Mouse (Mus musculus): ENCODE data around the gene Capn5.
A peak's percentile ranks its signal among the peaks of the same experiment; 100 is the strongest.

Gene Capn5

DNA sequence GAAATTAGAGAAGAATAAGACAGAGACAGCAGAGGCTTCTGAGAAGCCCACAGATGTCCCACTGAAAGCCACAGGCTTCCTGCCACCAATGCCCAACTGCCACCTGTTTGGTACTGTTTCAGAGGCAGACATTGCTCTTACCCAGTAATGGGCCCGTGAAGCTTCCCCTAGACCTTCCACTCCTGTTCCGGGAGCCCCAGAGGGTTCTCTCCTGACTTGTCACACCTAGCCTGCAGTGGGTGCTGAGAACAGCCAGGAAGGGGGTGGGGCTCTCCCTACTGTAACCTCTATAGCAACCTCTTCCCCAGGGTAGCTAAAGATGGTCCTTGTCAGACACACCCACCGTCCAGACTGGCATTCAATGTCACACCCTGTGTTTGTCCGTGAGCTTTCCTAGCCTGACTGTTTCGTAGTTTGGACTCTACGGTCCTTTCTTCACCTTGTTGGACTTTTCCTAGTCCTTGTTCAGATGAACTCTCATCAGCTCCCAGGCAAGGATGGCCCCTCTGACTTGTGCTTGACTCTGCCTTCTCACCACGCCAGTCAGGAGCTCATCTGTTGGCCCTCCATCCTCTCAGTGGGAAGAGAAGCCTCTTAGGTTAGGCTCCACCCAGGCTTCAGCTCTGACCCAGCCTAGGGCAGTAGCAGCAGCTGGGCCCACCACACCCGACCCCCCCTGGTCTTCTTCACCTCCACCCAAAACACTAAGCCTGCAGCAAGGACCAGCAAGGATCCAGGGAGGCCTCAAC is 1.6 kb downstream of the Capn5 start:
- DNase-seq (ENCODE audit: low read depth) = no peak

GRCm38 (mm10) chr7:98174883-98175755 is 3.0 kb downstream of the Capn5 start:
- DNase-seq (ENCODE audit: low read depth) = no peak

DNA sequence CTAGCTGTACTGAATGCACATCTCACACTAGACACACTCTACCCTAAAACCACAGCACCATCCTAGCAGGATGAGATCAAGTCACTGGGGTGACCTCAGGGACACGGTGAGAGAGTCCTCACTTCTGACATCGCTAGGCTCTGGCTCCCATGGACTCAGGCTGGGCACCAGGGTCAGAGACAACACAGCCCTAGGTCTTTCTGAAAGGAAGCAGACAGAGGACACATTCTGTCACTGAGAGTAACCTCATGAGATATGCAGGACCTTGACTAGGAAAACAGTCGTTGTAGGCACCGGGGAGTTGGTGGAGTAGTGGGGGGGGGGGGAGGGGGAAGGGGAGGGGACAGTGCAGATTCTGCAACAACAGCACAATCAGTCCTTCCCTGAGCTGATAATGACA is 4.7 kb downstream of the Capn5 start:
- no peak for DNase-seq (ENCODE audit: low read depth)

- DNase-seq (ENCODE audit: low read depth) = no peak
These were observed 5.4 kb downstream of the Capn5 start for GRCm38 (mm10) chr7:98172661-98173060.

GRCm38 (mm10) chr7:98171141-98172073 is 6.7 kb downstream of the Capn5 start:
- DNase-seq (ENCODE audit: low read depth) = peak; percentile 52

GRCm38 (mm10) chr7:98164999-98165528 is 13.0 kb downstream of the Capn5 start:
- DNase-seq (ENCODE audit: low read depth) = no peak

- no peak for DNase-seq (ENCODE audit: low read depth)
These were observed 13.6 kb downstream of the Capn5 start for GRCm38 (mm10) chr7:98164382-98164998.

- no peak for DNase-seq (ENCODE audit: low read depth)
These were observed 14.4 kb downstream of the Capn5 start for GRCm38 (mm10) chr7:98163700-98164099.

GRCm38 (mm10) chr7:98162239-98162638 is 15.8 kb downstream of the Capn5 start:
- DNase-seq (ENCODE audit: low read depth) = no peak

DNA sequence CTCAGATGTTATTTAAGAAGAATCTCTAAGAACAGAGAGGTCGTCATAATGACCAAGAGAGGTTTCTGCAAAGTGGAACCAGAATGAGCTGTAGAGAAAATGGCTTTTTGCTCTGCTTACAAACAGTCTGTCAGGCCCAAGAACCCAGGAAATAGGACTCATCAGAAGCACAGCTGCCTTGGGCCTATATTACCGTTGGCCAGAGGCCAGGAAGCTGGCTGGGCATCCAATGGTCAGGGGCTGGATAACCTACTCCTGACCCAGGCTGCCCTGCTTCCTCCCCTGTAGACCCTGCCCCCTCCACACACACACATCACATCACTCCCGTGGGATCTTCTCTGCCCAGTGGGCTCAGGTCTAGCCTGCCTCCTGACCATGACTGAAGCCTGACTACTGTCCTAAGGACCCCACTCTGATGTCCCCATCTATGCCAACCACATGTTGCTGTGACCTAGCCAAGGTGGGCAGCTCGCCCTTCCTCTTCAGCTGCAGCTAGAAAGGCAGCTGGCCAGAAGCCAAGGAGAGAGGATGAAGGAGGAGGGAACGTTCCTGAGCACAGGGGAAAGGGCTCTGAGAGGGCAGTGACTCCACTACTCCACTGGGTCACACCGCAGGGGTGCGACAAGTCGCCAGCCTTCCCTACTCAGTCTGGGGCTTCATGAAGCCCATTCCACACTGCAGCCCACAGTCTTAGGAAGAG is 17.9 kb downstream of the Capn5 start:
- no peak for DNase-seq (ENCODE audit: low read depth)

GRCm38 (mm10) chr7:98158481-98158880 is 19.6 kb downstream of the Capn5 start:
- DNase-seq (ENCODE audit: low read depth) = no peak

DNA sequence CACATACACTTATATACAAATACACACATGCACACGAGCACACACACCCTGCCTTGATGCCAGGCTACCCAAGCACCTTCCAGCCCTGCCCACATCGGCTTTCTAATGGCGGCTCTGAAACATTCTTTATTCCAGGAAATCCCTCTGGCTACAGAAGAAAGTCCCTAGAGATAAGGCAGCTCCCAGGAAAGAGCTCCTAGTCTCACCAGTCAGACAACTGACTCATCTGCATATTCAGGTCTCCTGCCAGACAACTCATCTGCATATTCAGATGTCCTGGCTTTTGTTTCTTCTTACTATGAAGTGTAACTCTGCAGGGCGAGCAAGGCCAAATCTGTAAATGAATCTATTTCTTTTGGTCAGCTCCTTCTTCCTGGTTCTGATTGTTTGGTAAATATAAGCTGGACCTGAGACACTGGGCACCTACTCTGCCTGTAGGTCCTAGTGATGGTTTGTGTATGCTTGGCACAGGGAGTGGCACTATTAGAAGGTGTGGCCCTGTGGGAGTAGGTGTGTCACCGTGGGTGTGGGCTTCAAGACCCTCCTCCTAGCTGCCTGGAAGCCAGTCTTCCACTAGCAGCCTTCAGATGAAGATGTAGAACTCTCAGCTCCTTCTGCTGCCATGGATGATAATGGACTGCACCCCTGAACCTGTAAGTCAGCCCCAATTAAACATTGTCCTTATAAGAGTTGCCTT is 20.3 kb downstream of the Capn5 start:
- DNase-seq (ENCODE audit: low read depth) = no peak

GRCm38 (mm10) chr7:98156280-98156665 is 21.8 kb downstream of the Capn5 start:
- no peak for DNase-seq (ENCODE audit: low read depth)

GRCm38 (mm10) chr7:98155546-98156279 is 22.4 kb downstream of the Capn5 start:
- no peak for DNase-seq (ENCODE audit: low read depth)

GRCm38 (mm10) chr7:98153892-98154291 is 24.2 kb downstream of the Capn5 start:
- DNase-seq (ENCODE audit: low read depth) = no peak

GRCm38 (mm10) chr7:98153345-98153744 is 24.7 kb downstream of the Capn5 start:
- DNase-seq (ENCODE audit: low read depth) = no peak

- DNase-seq (ENCODE audit: low read depth) = no peak
These were observed 25.7 kb downstream of the Capn5 start for GRCm38 (mm10) chr7:98152400-98152799.

- no peak for DNase-seq (ENCODE audit: low read depth)
These were observed 27.5 kb downstream of the Capn5 start for GRCm38 (mm10) chr7:98150525-98150924.

- DNase-seq (ENCODE audit: low read depth) = no peak
These were observed 28.3 kb downstream of the Capn5 start for GRCm38 (mm10) chr7:98149802-98150201.
